ENCODE assay signal across 39 mouse cellular contexts in genomic region chr13:56401186-56401585, GRCm38 (mm10). TPM values are rescaled to one million over a fixed set of nuclear protein-coding genes. Genes with fewer than 3 reads are reported as not detected.
"Had no signal": no experiment of that assay in that cellular context is flagged by ENCODE, and none has a peak within 500 bp of the region (broad histone marks: within the 10 kb centered on the region; RNA-seq: fewer than 3 reads in every experiment).

No protein-coding gene starts in this region.

- ATAC-seq: hindbrain, embryonic 16.5 days; inflammation-experienced regulatory T-cells, adult 6 months; intestine, embryonic 15.5 days; intestine, postnatal 0 days had no signal

- H3K4me2 ChIP-seq: heart, embryonic 12.5 days; hindbrain, embryonic 12.5 days; hindbrain, embryonic 14.5 days; intestine, embryonic 15.5 days; kidney, embryonic 15.5 days; liver, embryonic 11.5 days; liver, embryonic 13.5 days; liver, embryonic 15.5 days had no signal

- H3K9ac ChIP-seq: heart, embryonic 12.5 days; hindbrain, embryonic 12.5 days; hindbrain, embryonic 14.5 days; intestine, embryonic 15.5 days; kidney, embryonic 15.5 days; liver, embryonic 13.5 days; liver, embryonic 15.5 days had no signal

- H3K27me3 ChIP-seq: hindbrain, embryonic 12.5 days; intestine, embryonic 15.5 days; kidney, embryonic 15.5 days; liver, embryonic 13.5 days; liver, embryonic 15.5 days had no signal

- DNase-seq: gastrocnemius, adult 2 months; gastrocnemius, postnatal 10 days; gastrocnemius, postnatal 25 days; heart, adult 18-20 months; heart, postnatal 10 days; heart, postnatal 4 days; kidney, adult 18-20 months; kidney, adult 8-10 months; kidney, postnatal 14 days; kidney, postnatal 36 days; liver; liver, embryonic 13.5 days had no signal

- H3K36me3 ChIP-seq: heart, embryonic 10.5 days; heart, embryonic 12.5 days; hindbrain, embryonic 10.5 days; hindbrain, embryonic 12.5 days; intestine, embryonic 15.5 days; kidney, embryonic 15.5 days; liver, embryonic 13.5 days; liver, embryonic 15.5 days had no signal

- H3K27ac ChIP-seq: gastrocnemius, adult 2 months; heart, embryonic 10.5 days; hindbrain, embryonic 10.5 days; hindbrain, embryonic 12.5 days; hindbrain, embryonic 14.5 days; intestine, embryonic 15.5 days; kidney, embryonic 15.5 days; kidney, postnatal 0 days; left cerebral cortex, adult 2 months; liver, embryonic 13.5 days; liver, embryonic 15.5 days had no signal

- H3K9me3 ChIP-seq: heart, embryonic 10.5 days; heart, embryonic 12.5 days; hindbrain, embryonic 10.5 days; hindbrain, embryonic 12.5 days; intestine, embryonic 15.5 days; kidney, embryonic 15.5 days; liver, embryonic 13.5 days; liver, embryonic 15.5 days had no signal

- H3K4me3 ChIP-seq: gastrocnemius, adult 2 months; heart, embryonic 10.5 days; heart, embryonic 12.5 days; hindbrain, embryonic 10.5 days; hindbrain, embryonic 12.5 days; intestine, embryonic 15.5 days; kidney, embryonic 15.5 days; left cerebral cortex, adult 2 months; liver, embryonic 13.5 days; liver, embryonic 15.5 days had no signal

- H3K4me1 ChIP-seq: hindbrain, embryonic 12.5 days; intestine, embryonic 15.5 days; kidney, embryonic 15.5 days; liver, embryonic 15.5 days had no signal

RNA-seq across cellular contexts. Expression of gene Gm3045, which starts 25.2 kb away (rescaled TPM):
- total RNA-seq: gastrocnemius, adult 2 months; gastrocnemius, postnatal 10 days; gastrocnemius, postnatal 25 days; gastrocnemius, postnatal 4 days; granulocyte monocyte progenitor cell, adult 5-6 weeks; heart, adult 18-20 months; heart, adult 8-10 months; heart, postnatal 10 days; heart, postnatal 25 days; heart, postnatal 4 days; layer of hippocampus, adult 18-20 months; layer of hippocampus, postnatal 10 days; layer of hippocampus, postnatal 25 days; left cerebral cortex, adult 2 months; left cerebral cortex, postnatal 14 days; left cerebral cortex, postnatal 36 days had no signal
- polyA plus RNA-seq: heart, embryonic 10.5 days; heart, embryonic 12.5 days; heart, embryonic 14.5 days; heart, embryonic 16.5 days; hindbrain, embryonic 10.5 days; hindbrain, embryonic 12.5 days; hindbrain, embryonic 14.5 days; hindbrain, embryonic 16.5 days; inflammation-experienced regulatory T-cells, adult 6 months; intestine, embryonic 15.5 days; intestine, postnatal 0 days; kidney, embryonic 15.5 days; kidney, postnatal 0 days; large intestine, adult 2 months; limb, embryonic 11.5 days; liver, embryonic 11.5 days; liver, embryonic 13.5 days; liver, embryonic 15.5 days had no signal

RNA-seq across cellular contexts. Expression of gene Slc25a48, which starts 37.0 kb away (rescaled TPM):
- total RNA-seq: gastrocnemius, adult 2 months; gastrocnemius, postnatal 25 days; gastrocnemius, postnatal 4 days; granulocyte monocyte progenitor cell, adult 5-6 weeks; layer of hippocampus, postnatal 10 days; layer of hippocampus, postnatal 25 days; left cerebral cortex, adult 2 months had no signal
- polyA plus RNA-seq: heart, embryonic 12.5 days; heart, embryonic 14.5 days; hindbrain, embryonic 12.5 days; hindbrain, embryonic 14.5 days; inflammation-experienced regulatory T-cells, adult 6 months; limb, embryonic 11.5 days had no signal
